Mouse (Mus musculus) midbrain, embryonic 16.5 days (tissue): ENCODE data around the gene Smyd2. TPM values are rescaled to one million over a fixed set of nuclear protein-coding genes. Genes with fewer than 3 reads are reported as not detected.
A peak's percentile ranks its signal among the peaks of the same experiment; 100 is the strongest.

Experiments used
- ATAC-seq: fragments of 200-750 bp; cut with Nextera tagmentation; 2 replicates; pipeline ENCODE4 v1.8.0; 2017; ENCODE audit warnings: moderate TSS enrichment
- H3K27ac ChIP-seq: fragments of 300-500 bp; sonication (generic); 2 replicates; pipeline ENCODE4 v1.5.1; 2014; ENCODE audit warnings: mild to moderate bottlenecking, low read length, mixed read lengths
- H3K27me3 ChIP-seq: fragments of 300-500 bp; sonication (generic); 2 replicates; pipeline ENCODE4 v1.6.1; 2014; ENCODE audit warnings: low read depth, low read length, mixed read lengths; ENCODE audit not compliant: control insufficient read depth, insufficient read depth
- H3K36me3 ChIP-seq: fragments of 300-500 bp; sonication (generic); 2 replicates; pipeline ENCODE4 v1.6.1; 2014; ENCODE audit warnings: mild to moderate bottlenecking, low read length, moderate library complexity, mixed read lengths; ENCODE audit not compliant: control insufficient read depth, insufficient read depth
- H3K4me1 ChIP-seq: fragments of 300-500 bp; sonication (generic); 2 replicates; pipeline ENCODE4 v1.6.1; 2014; ENCODE audit warnings: mild to moderate bottlenecking, low read length, mixed read lengths; ENCODE audit not compliant: control insufficient read depth, insufficient read depth
- H3K4me2 ChIP-seq: fragments of 300-500 bp; sonication (generic); 2 replicates; pipeline ENCODE4 v1.6.1; 2014; ENCODE audit warnings: mild to moderate bottlenecking, low read length, mixed read lengths
- H3K4me3 ChIP-seq: fragments of 300-500 bp; sonication (generic); 2 replicates; pipeline ENCODE4 v1.5.1; 2014; ENCODE audit warnings: low read depth, mild to moderate bottlenecking, low read length, moderate library complexity, mixed read lengths
- H3K9ac ChIP-seq: fragments of 300-500 bp; sonication (generic); 2 replicates; pipeline ENCODE4 v1.6.1; 2014; ENCODE audit warnings: low read depth, low read length, mixed read lengths
- H3K9me3 ChIP-seq: fragments of 300-500 bp; sonication (generic); replicated peaks from 2 replicates; pipeline ENCODE4 v1.6.1; 2014; ENCODE audit warnings: mild to moderate bottlenecking, low read length, mixed read lengths; ENCODE audit not compliant: control insufficient read depth, poor library complexity, severe bottlenecking
- WGBS: fragments of 180-500 bp; shearing (Covaris S2); extraction: QIAGEN DNeasy Blood & Tissue Kit; methylation state at CpG from one replicate; pipeline ENCODE4 v1.1.7; 2014; 5-methylcytosine and 5-hydroxymethylcytosine counted together
- polyA plus RNA-seq: library from polyadenylated mRNA; unstranded; fragments of >200 nt; fragmentation: Nextera tagmentation; extraction: Ambion mirVana; gene quantifications from 2 replicates; pipeline ENCODE4 v1.2.1, GENCODE M21; 2015

Smyd2 gene
- polyA plus RNA-seq, 1 experiment from 2014 or later = 78.7 TPM

DNA sequence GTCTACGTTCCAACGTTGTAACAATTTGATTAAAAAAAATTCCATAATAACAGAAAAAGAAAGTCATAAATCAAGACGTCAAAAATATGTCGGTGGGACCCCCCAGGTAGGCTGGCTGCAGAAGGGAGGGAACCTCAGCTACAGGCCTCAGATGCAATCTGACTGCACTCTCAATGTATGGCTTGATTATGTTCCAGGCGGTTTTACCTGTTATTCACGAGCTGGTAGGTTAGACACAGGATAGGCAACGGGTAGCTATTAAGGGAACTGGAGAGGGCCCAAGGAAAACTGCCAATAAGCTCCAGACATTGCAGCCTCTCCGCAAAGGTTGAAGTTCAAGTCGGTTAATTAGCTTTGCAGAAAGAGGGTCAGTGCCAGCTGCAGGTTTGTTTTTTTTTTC lies 558 bp upstream of the Smyd2 start:
- H3K36me3 ChIP-seq = no peaks in the 10 kb centered on the region
- H3K27ac ChIP-seq = no peak overlapping the region; the same call in 1 of the 2 replicates
- peak overlapping the region; percentile 81 for H3K4me3 ChIP-seq
- H3K4me2 ChIP-seq = peak overlapping the region; percentile 94
- H3K4me1 ChIP-seq = peaks cover 16% of the 10 kb centered on the region
- H3K9me3 ChIP-seq = no peaks in the 10 kb centered on the region
- peaks cover 3% of the 10 kb centered on the region; the same call in 1 of the 2 replicates for H3K27me3 ChIP-seq
- peak overlapping the region; percentile 74 for H3K9ac ChIP-seq
- ATAC-seq = no peak
- 21% methylated on average over 9 of the region's 9 CpGs for WGBS

GRCm38 (mm10) chr1:189921568-189921817 lies 670 bp downstream of the Smyd2 start:
- H3K27me3 ChIP-seq = peaks cover 3% of the 10 kb centered on the region; the same call in 1 of the 2 replicates
- H3K27ac ChIP-seq = peak overlapping the region; percentile 60; the same call in 1 of the 2 replicates
- peak overlapping the region; percentile 74 for H3K9ac ChIP-seq
- WGBS = 9% methylated on average over 4 of the region's 4 CpGs
- peak overlapping the region; percentile 81 for H3K4me3 ChIP-seq
- peak; percentile 60 for ATAC-seq
- no peaks in the 10 kb centered on the region for H3K9me3 ChIP-seq
- peak overlapping the region; percentile 94 for H3K4me2 ChIP-seq
- no peaks in the 10 kb centered on the region for H3K36me3 ChIP-seq
- peaks cover 16% of the 10 kb centered on the region for H3K4me1 ChIP-seq

GRCm38 (mm10) chr1:189920701-189921567 lies 1.2 kb downstream of the Smyd2 start:
- H3K27me3 ChIP-seq = peaks cover 3% of the 10 kb centered on the region; the same call in 1 of the 2 replicates
- 48% methylated on average over 28 of the region's 28 CpGs for WGBS

DNA sequence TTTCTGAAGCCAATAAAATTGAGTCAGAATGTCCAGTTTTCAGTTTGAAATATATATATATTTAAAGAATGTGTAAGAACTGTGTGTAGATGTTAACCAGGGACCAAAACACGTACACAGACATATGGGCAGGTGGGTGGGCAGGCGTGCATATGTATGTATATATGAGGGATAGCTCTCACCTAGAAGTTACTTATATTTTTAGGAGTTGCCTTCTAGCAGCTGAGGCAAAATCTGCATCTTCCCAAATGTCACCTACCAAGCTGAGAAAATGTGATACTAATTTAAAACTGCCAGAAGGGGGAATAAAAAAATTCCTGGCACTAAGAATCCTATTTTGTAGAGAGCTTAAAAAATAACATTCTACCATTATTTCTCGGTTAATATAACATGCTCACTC lies 2.4 kb downstream of the Smyd2 start:
- peaks cover 3% of the 10 kb centered on the region; the same call in 1 of the 2 replicates for H3K27me3 ChIP-seq
- no peak overlapping the region for H3K27ac ChIP-seq
- ATAC-seq = no peak
- H3K4me3 ChIP-seq = no peak overlapping the region
- no peak overlapping the region for H3K9ac ChIP-seq
- H3K4me1 ChIP-seq = peaks cover 19% of the 10 kb centered on the region
- H3K9me3 ChIP-seq = no peaks in the 10 kb centered on the region
- H3K36me3 ChIP-seq = no peaks in the 10 kb centered on the region
- no peak overlapping the region for H3K4me2 ChIP-seq
- WGBS = 84% methylated on average over 3 of the region's 3 CpGs

More at GRCm38 (mm10) chr1:189920701-189921567, 1.2 kb downstream of the Smyd2 start:
- Histone ChIP-seq H3K4me3 (peak overlapping the region; percentile 81), H3K36me3 (no peaks in the 10 kb centered on the region), H3K9me3 (no peaks in the 10 kb centered on the region), H3K27ac (no peak overlapping the region; the same call in 1 of the 2 replicates), H3K4me2 (peak overlapping the region; percentile 94), H3K4me1 (peaks cover 19% of the 10 kb centered on the region), H3K9ac (peak overlapping the region; percentile 74)
- no peak for ATAC-seq

DNA sequence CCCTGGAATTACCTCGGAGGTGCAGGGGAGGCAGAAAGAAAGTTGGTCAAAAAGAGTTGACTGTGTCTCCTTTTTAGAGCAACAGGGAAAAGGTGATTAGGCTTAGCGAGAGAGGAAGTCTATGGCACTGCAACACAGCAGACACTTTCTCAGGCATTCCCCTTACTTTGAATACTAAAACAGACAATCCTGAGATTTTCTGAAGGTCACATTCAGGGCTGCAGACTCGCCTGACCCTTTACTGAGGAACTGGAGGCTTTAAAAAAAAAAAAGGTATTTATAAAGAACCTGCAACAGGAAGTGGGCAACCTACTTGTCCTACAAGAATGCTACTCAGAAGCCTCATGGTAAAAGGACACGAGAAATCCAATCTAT lies 5.0 kb downstream of the Smyd2 start:
- Histone ChIP-seq H3K27me3 (no peaks in the 10 kb centered on the region), H3K4me1 (peaks cover 12% of the 10 kb centered on the region; the same call in 1 of the 2 replicates), H3K4me3 (no peak overlapping the region), H3K4me2 (no peak overlapping the region), H3K9ac (no peak overlapping the region), H3K27ac (no peak overlapping the region), H3K36me3 (no peaks in the 10 kb centered on the region), H3K9me3 (no peaks in the 10 kb centered on the region)
- WGBS = 42% methylated on average over 4 of the region's 4 CpGs
- ATAC-seq = no peak

- H3K4me2 ChIP-seq = no peak overlapping the region
- H3K4me3 ChIP-seq = no peak overlapping the region
- H3K27ac ChIP-seq = no peak overlapping the region
- no peaks in the 10 kb centered on the region for H3K9me3 ChIP-seq
- peaks cover 12% of the 10 kb centered on the region; the same call in 1 of the 2 replicates for H3K4me1 ChIP-seq
- WGBS = 45% methylated on average over 10 of the region's 10 CpGs
- no peak overlapping the region for H3K9ac ChIP-seq
- ATAC-seq = no peak
- no peaks in the 10 kb centered on the region for H3K36me3 ChIP-seq
- H3K27me3 ChIP-seq = no peaks in the 10 kb centered on the region
Measured at GRCm38 (mm10) chr1:189916422-189917125, 5.6 kb downstream of the Smyd2 start.

DNA sequence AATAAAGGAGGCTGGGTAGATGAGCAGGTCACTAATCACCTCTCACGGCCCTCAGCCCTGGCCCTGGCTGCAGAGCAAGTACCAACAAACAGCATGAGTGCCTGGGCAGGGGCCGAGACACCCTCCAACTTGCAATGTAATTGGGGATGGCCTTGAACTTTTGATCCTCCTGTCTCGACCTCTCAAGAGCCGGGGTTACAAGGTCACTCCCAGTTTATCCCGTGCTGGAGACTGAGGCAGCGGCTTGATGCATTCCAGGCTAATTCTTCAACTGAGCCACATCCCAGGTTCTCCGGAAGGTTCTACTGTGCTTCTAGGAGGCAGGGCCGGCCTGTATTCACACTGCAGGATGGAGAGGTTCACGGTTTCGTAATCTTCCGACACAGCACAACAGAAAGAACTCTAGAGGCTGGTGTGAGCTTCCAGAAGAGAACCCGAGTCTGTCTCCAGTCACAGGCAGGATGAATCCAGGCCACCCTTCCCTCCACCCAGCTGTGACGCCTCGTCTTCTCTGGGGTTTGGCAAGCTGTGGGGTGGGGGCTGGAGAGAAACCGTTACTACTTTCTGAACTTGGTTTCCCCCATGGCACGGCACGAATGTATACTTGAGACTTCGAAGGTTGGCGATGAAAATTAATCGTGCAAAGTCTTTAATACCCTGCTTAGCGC lies 8.9 kb downstream of the Smyd2 start:
- no peaks in the 10 kb centered on the region for H3K27me3 ChIP-seq
- H3K9me3 ChIP-seq = no peaks in the 10 kb centered on the region
- 90% methylated on average over 21 of the region's 21 CpGs for WGBS
- H3K4me1 ChIP-seq = 0 out of 2 replicates have a peak, but pooled peaks cover 4% of the 10 kb centered on the region
- H3K4me3 ChIP-seq = no peak overlapping the region
- H3K27ac ChIP-seq = no peak overlapping the region
- no peak for ATAC-seq
- H3K36me3 ChIP-seq = no peaks in the 10 kb centered on the region
- no peak overlapping the region for H3K4me2 ChIP-seq
- H3K9ac ChIP-seq = no peak overlapping the region

GRCm38 (mm10) chr1:189910685-189911345 lies 11.3 kb downstream of the Smyd2 start:
- H3K36me3 ChIP-seq = 0 out of 2 replicates have a peak, but pooled peaks cover 4% of the 10 kb centered on the region
- H3K4me3 ChIP-seq = no peak overlapping the region
- ATAC-seq = no peak
- 60% methylated on average over 13 of the region's 13 CpGs for WGBS
- no peak overlapping the region for H3K27ac ChIP-seq
- no peak overlapping the region for H3K4me2 ChIP-seq
- no peak overlapping the region for H3K9ac ChIP-seq
- H3K9me3 ChIP-seq = no peaks in the 10 kb centered on the region
- H3K27me3 ChIP-seq = no peaks in the 10 kb centered on the region
- no peaks in the 10 kb centered on the region for H3K4me1 ChIP-seq
